Mouse (Mus musculus) forebrain, embryonic 10.5 days (tissue): ENCODE results near the gene Olfr314. TPM values are rescaled to one million over a fixed set of nuclear protein-coding genes. Genes with fewer than 3 reads are reported as not detected.
"Not testable (repeated sequence)": the region's sequence is repeated elsewhere in the genome, so short reads cannot be mapped to it uniquely, and the experiment has no call there.

Experiments
- DNase-seq: peaks from one replicate; pipeline ENCODE4 v3.0.0-alpha.2; 2017; ENCODE audit warnings: low spot score; ENCODE audit errors: extremely low spot score
- H3K27ac ChIP-seq: fragments of 300-500 bp; sonication (generic); 2 replicates; pipeline ENCODE4 v1.5.1; 2016; ENCODE audit warnings: mild to moderate bottlenecking
- H3K27me3 ChIP-seq: fragments of 300-500 bp; sonication (generic); 2 replicates; pipeline ENCODE4 v1.6.1; 2016; ENCODE audit warnings: mild to moderate bottlenecking; ENCODE audit not compliant: poor library complexity, severe bottlenecking
- H3K36me3 ChIP-seq: fragments of 300-500 bp; sonication (generic); replicated peaks from 2 replicates; pipeline ENCODE4 v1.6.1; 2016; ENCODE audit warnings: mild to moderate bottlenecking, moderate library complexity
- H3K4me1 ChIP-seq: fragments of 300-500 bp; sonication (generic); 2 replicates; pipeline ENCODE4 v1.6.1; 2016
- H3K4me3 ChIP-seq: fragments of 300-500 bp; sonication (generic); 2 replicates; pipeline ENCODE4 v1.5.1; 2016; ENCODE audit warnings: mild to moderate bottlenecking, moderate library complexity
- H3K9me3 ChIP-seq: fragments of 300-500 bp; sonication (generic); 2 replicates; pipeline ENCODE4 v1.6.1; 2016; ENCODE audit warnings: mild to moderate bottlenecking, moderate library complexity
- WGBS: fragments of 180-500 bp; shearing (Covaris S2); methylation state at CpG from one replicate; pipeline ENCODE4 v1.1.7; 2016; 5-methylcytosine and 5-hydroxymethylcytosine counted together
- polyA plus RNA-seq: library from polyadenylated mRNA; unstranded; fragments of >200 nt; fragmentation: Nextera tagmentation; extraction: Ambion mirVana; gene quantifications from 2 replicates; pipeline ENCODE4 v1.2.1, GENCODE M21; 2016

The Olfr314 gene
- polyA plus RNA-seq, 1 experiment from 2014 or later = not detected

GRCm38 (mm10) chr11:58796850-58797249 is 14.1 kb downstream of the Olfr314 start:
- no peak overlapping the region for H3K4me3 ChIP-seq
- H3K4me1 ChIP-seq = peaks cover 9% of the 10 kb centered on the region
- WGBS = 79% methylated on average over 7 of the region's 7 CpGs
- no peak overlapping the region for H3K27ac ChIP-seq
- DNase-seq = no peak
- no peaks in the 10 kb centered on the region for H3K36me3 ChIP-seq
- no peaks in the 10 kb centered on the region for H3K9me3 ChIP-seq
- no peaks in the 10 kb centered on the region for H3K27me3 ChIP-seq

GRCm38 (mm10) chr11:58799747-58800146 is 17.0 kb downstream of the Olfr314 start:
- Histone ChIP-seq H3K36me3 (no peaks in the 10 kb centered on the region), H3K4me3 (no peak overlapping the region), H3K27ac (no peak overlapping the region), H3K9me3 (no peaks in the 10 kb centered on the region), H3K27me3 (no peaks in the 10 kb centered on the region), H3K4me1 (peaks cover 17% of the 10 kb centered on the region)
- 80% methylated on average over 5 of the region's 5 CpGs for WGBS
- no peak for DNase-seq

- DNase-seq = peak; percentile 21
- H3K4me3 ChIP-seq = peak within 1 kb of the TSS; percentile 21; the same call in 1 of the 2 replicates
- H3K4me1 ChIP-seq = peaks cover 17% of the 10 kb centered on the region
- 35% methylated on average over 14 of the region's 14 CpGs for WGBS
- 0 out of 2 replicates have a peak within 1 kb of the TSS, but pooled peaks have one; percentile 35 for H3K27ac ChIP-seq
- H3K27me3 ChIP-seq = no peaks in the 10 kb centered on the region
- H3K9me3 ChIP-seq = no peaks in the 10 kb centered on the region
- H3K36me3 ChIP-seq = no peaks in the 10 kb centered on the region
Observed at GRCm38 (mm10) chr11:58801558-58802228, 18.9 kb downstream of the Olfr314 start, which contains the start of gene Fam183b. Gene Fam183b (minus strand): TSS chr11:58801960.

GRCm38 (mm10) chr11:58803871-58804270 is 21.1 kb downstream of the Olfr314 start:
- WGBS = 87% methylated on average over 4 of the region's 4 CpGs
- Histone ChIP-seq H3K4me1 (peaks cover 17% of the 10 kb centered on the region), H3K9me3 (no peaks in the 10 kb centered on the region), H3K27me3 (no peaks in the 10 kb centered on the region), H3K27ac (no peak overlapping the region), H3K36me3 (no peaks in the 10 kb centered on the region), H3K4me3 (no peak overlapping the region)
- no peak for DNase-seq

- no peak for DNase-seq
- H3K36me3 ChIP-seq = no peaks in the 10 kb centered on the region
- no peaks in the 10 kb centered on the region for H3K27me3 ChIP-seq
- peaks cover 17% of the 10 kb centered on the region for H3K4me1 ChIP-seq
- H3K4me3 ChIP-seq = no peak overlapping the region
- no peak overlapping the region for H3K27ac ChIP-seq
- WGBS = 89% methylated on average over 2 of the region's 2 CpGs
- no peaks in the 10 kb centered on the region for H3K9me3 ChIP-seq
Observed at GRCm38 (mm10) chr11:58804393-58804792, 21.6 kb downstream of the Olfr314 start.

- H3K27ac ChIP-seq = no peak overlapping the region
- no peaks in the 10 kb centered on the region for H3K9me3 ChIP-seq
- no peaks in the 10 kb centered on the region for H3K27me3 ChIP-seq
- no peaks in the 10 kb centered on the region for H3K36me3 ChIP-seq
- no peaks in the 10 kb centered on the region for H3K4me1 ChIP-seq
- no peak for DNase-seq
- 11% methylated on average over 1 of the region's 1 CpGs for WGBS
- H3K4me3 ChIP-seq = no peak overlapping the region
Observed at GRCm38 (mm10) chr11:58812001-58812400, 29.2 kb downstream of the Olfr314 start.

- not testable (repeated sequence) for H3K4me1 ChIP-seq, H3K27me3 ChIP-seq, H3K4me3 ChIP-seq, DNase-seq, H3K27ac ChIP-seq, H3K9me3 ChIP-seq, H3K36me3 ChIP-seq
- WGBS = 64% methylated on average over 1 of the region's 1 CpGs
Observed at GRCm38 (mm10) chr11:58814700-58815099, 31.9 kb downstream of the Olfr314 start, which contains the start of gene Olfr313. Gene Olfr313 (plus strand): TSS chr11:58815000.

- Histone ChIP-seq H3K27ac (no peak overlapping the region), H3K4me1 (no peaks in the 10 kb centered on the region), H3K9me3 (no peaks in the 10 kb centered on the region), H3K36me3 (no peaks in the 10 kb centered on the region), H3K27me3 (no peaks in the 10 kb centered on the region), H3K4me3 (no peak overlapping the region)
- 89% methylated on average over 1 of the region's 1 CpGs for WGBS
- no peak for DNase-seq
Observed at GRCm38 (mm10) chr11:58815676-58816075, 32.9 kb downstream of the Olfr314 start.

- H3K36me3 ChIP-seq = not testable (repeated sequence)
Observed at GRCm38 (mm10) chr11:58828937-58829336, 46.2 kb downstream of the Olfr314 start, which contains the start of gene Olfr312. Gene Olfr312 (plus strand): TSS chr11:58829237.

GRCm38 (mm10) chr11:58829764-58830163 is 47.0 kb downstream of the Olfr314 start:
- WGBS = 83% methylated on average over 3 of the region's 3 CpGs
- H3K27ac ChIP-seq = no peak overlapping the region
- H3K4me3 ChIP-seq = no peak overlapping the region

More at GRCm38 (mm10) chr11:58828937-58829336, 46.2 kb downstream of the Olfr314 start, which contains the start of gene Olfr312:
- not testable (repeated sequence) for H3K4me1 ChIP-seq, H3K4me3 ChIP-seq, H3K9me3 ChIP-seq, H3K27me3 ChIP-seq, DNase-seq, H3K27ac ChIP-seq

GRCm38 (mm10) chr11:58832541-58832940 is 49.8 kb downstream of the Olfr314 start:
- not testable (repeated sequence) for H3K36me3 ChIP-seq, H3K4me3 ChIP-seq, H3K9me3 ChIP-seq, DNase-seq, H3K4me1 ChIP-seq, H3K27me3 ChIP-seq, H3K27ac ChIP-seq
- WGBS = 77% methylated on average over 3 of the region's 3 CpGs

More at GRCm38 (mm10) chr11:58829764-58830163, 47.0 kb downstream of the Olfr314 start:
- Histone ChIP-seq H3K4me1 (no peaks in the 10 kb centered on the region), H3K36me3 (no peaks in the 10 kb centered on the region), H3K9me3 (no peaks in the 10 kb centered on the region), H3K27me3 (no peaks in the 10 kb centered on the region)
- DNase-seq = no peak
